Mouse (Mus musculus) hematopoietic stem cell, adult 5-6 weeks (primary cell): Measurements from ENCODE around the gene Tmem120b. TPM values are rescaled to one million over a fixed set of nuclear protein-coding genes. Genes with fewer than 3 reads are reported as not detected.

Source experiments
- ATAC-seq, 2 experiments: fragments of 125-278 bp in 1 of 2; replicated peaks in 1 of 2; 2 replicates each; pipeline ENCODE4 v1.8.0; 2016 to 2017; ENCODE audit warnings: inconsistent platforms in 2 of 2, mild to moderate bottlenecking in 2 of 2, moderate number of reproducible peaks in 2 of 2, low read depth in 1 of 2, moderate TSS enrichment in 1 of 2; ENCODE audit not compliant: low FRiP score in 2 of 2, poor library complexity in 2 of 2, severe bottlenecking in 2 of 2, insufficient read depth in 1 of 2, low TSS enrichment in 1 of 2
- total RNA-seq: library from RNA; stranded (forward); fragments of 172-1452, 232-1000 nt; gene quantifications from 2 replicates; pipeline ENCODE4 v1.2.3, GENCODE M21; 2017

Tmem120b gene
- total RNA-seq, 1 experiment from 2014 or later, result 2.7 TPM

- ATAC-seq, result no peak
Measured at GRCm38 (mm10) chr5:123110296-123110721, 42.1 kb downstream of the Tmem120b start.

- ATAC-seq, result no peak
Measured at GRCm38 (mm10) chr5:123114109-123114508, 45.9 kb downstream of the Tmem120b start.

DNA sequence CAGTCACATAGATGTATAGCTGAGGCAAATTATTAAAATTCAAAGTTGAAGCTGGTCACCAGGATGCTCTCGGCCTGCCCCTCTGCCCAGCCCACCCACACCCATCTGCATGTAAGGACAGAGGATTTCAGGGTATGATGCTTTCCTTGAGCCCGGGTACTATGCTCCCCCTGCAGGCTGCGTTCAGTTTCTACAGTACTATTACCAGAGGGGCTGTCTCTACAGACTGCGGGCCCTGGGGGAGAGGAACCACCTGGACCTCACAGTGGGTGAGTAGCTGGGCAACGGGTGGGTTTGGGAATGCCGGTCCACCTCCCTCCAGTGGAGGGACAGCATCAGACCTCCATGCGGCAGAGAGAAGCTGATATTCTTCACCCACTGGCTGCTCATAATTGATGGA lies 46.7 kb downstream of the Tmem120b start:
- no peak for ATAC-seq

- no peak for ATAC-seq
Measured at GRCm38 (mm10) chr5:123116080-123116479, 47.9 kb downstream of the Tmem120b start.

GRCm38 (mm10) chr5:123117257-123117656 lies 49.0 kb downstream of the Tmem120b start:
- ATAC-seq, result peak; percentile 43 to 62

DNA sequence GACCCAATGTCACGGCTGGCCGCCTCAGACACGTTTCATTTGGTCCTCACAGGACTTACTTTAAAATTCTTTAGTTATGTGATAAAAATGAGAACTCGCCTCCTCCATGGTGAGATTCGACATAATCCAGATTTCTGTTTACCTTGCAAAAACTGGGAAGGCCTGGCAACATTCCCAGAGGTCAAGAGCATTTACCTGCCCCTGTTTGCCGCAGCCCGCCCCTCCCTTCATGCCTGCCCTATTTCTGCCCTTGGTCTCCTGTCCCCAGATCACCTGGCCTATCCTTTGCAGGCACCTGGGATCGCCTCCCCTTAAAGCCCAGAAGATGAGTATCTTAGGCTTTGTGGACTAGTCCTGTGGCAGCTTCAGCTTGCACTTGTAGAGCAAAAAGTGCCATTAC lies 49.6 kb downstream of the Tmem120b start:
- no peak for ATAC-seq

DNA sequence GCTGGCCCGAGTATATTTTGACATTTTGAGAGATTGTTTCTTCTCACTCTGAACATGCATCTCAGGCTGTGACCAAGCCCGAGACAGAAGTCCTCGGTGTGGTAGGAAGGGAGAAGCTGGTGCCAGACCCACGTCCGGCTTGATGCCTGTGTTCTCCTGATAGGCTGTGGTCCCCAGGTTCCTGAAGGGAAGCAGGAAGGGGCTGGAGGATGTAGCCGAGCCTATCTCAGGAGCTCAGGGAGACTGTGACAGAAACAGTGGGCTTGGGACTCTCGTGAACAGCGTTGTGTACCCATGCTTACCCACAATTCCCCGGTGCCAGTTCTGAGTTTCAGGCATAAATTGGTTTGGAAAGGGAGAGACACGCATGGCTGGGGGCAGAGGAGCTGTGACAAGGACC lies 50.6 kb downstream of the Tmem120b start:
- peak; percentile 86 for ATAC-seq

DNA sequence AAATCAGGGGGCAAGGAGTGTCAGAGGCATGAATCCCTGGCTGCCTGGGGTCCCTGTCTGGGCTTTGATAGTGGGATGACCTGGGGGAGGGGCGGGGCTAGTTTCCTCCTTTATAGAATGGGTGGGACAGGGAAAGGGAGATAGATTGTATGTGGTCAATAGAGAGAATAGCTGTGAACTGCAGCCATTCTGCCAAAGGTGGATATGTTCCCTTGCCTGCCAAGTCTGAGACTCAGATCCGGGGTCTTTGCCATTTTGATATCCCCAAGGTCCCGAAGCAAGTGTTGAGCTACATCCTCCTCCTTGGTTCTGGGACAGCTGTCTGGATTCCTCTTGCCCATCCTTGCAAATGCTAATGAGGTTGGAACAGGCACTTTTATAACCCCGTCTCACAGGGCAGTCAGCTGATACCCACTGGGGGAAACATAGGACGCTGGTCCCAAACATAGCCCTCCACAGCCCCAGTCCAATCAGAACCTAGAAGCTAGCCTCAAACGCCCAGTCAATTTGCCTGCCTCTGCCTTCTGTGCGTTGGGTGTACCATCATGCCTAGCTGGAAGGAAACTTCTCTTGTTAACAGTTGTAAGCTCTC lies 52.5 kb downstream of the Tmem120b start:
- no peak for ATAC-seq

GRCm38 (mm10) chr5:123122181-123122580 lies 54.0 kb downstream of the Tmem120b start:
- ATAC-seq, result no peak

GRCm38 (mm10) chr5:123125105-123125504 lies 56.9 kb downstream of the Tmem120b start:
- ATAC-seq, result no peak

- peak; percentile 43 to 57 for ATAC-seq
Measured at GRCm38 (mm10) chr5:123125638-123126406, 57.6 kb downstream of the Tmem120b start.

DNA sequence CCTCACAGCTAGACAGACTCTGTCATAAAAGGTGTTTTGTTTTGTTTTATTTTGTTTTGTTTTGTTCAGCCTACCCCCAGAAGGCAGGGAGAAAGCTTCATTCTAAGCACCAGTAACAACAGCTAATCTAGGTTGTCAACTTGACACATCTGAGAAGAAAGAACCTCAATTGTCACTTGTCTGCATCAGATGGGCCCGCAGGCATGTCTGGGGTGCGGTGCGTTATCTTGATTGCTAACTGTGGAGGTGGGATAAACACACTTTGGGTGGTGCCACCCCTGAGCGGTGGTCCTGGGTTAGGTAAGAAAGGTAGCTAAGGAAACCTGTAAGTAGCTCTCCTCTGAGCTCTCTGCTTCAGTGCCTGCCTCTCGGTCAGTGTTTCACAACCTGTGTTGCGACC lies 58.8 kb downstream of the Tmem120b start:
- ATAC-seq, result no peak

DNA sequence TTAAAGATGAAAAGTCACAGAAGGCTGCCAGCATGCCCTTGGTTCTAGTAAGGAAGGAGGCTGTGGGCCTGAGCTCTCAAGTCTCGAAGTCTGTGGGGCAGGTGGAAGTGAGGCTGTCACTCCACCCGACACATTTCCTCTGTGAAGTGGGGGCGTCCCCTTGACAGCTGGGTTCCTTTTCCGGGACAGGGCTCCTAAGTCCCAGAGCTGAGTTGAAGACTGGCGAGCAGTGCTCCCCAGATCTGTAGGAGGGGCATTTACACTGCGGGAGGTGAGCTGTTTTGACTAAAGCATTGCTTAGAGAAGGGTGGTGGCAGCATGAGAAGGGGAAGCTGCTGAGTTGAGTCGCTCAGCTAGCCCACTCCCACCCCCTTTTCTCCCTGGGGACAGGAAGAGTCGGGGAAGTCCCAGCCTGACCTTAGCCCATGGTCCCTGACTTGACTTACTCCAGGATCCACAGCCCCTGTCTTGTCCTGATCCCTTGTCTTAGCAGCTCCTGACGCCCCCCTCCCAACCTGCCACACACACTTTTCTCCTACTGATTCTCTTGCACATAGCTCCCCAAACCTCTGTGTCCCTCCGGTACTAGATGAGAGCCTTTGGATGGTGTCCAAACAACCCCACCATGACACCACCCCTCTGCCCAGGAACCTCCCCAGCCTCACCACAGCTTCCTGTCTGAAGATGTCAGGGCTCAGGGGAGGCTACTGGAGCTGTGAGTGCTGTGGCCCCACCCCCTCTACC lies 60.4 kb downstream of the Tmem120b start:
- peak; percentile 65 to 72 for ATAC-seq

- no peak for ATAC-seq
Measured at GRCm38 (mm10) chr5:123129170-123129757, 61.0 kb downstream of the Tmem120b start.

DNA sequence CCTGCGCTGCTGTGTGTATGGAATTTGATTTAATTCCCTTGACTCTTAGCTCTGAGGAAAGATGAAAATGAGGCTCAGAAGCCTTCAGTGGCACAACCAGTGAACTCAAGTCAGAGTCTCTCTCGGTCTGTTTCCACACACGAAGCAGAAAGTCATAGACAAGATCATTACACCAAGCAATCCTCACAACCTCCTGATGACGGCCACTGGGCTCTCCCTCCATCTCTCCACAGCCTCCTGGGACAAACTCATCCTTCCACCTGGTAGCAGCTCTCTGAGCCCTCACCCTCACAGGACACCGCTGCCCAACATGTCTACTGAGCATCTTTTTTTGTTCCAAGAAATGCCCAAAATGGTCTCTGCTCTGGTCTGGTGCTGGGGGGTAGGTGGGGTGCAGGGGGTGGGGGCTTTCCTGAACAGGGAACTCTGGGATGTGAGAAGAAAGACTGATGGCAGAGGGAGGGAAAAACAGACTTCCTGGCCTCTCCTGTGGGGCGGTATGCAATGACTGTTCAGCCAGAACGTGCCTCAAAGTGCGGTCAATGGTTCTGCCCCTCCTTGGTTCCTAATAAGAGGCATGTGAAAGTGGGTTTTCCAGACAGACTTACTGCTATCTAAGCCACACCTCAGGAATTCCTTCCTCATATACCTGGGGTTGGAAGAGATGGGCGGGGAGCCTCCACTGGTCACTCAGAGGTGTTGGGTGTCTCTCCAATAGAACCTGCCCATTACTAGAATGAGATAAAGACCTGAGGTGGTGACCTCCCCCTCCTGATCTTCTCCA lies 62.0 kb downstream of the Tmem120b start:
- ATAC-seq, result no peak

DNA sequence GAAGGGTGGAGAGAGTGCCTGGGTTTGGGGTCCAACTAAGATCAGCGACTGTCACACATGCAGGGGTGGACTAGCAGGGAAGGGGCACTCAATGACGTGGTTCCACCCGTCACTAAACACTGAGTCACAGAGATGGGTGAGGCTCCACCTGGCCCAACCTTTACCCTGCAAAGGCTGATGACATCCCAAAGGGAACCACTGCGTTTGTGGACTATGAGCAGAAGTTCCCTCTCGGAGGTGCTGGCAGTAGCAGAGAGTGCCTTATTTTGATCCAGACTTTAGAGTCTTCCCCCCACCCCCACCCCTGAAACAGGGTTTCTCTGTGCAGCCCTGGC lies 62.6 kb downstream of the Tmem120b start:
- ATAC-seq, result no peak

- ATAC-seq, result peak; percentile 44 to 48
Measured at GRCm38 (mm10) chr5:123132308-123133071, 64.3 kb downstream of the Tmem120b start, which contains the start of gene Rhof. Gene Rhof, minus strand, starts transcription at chr5:123132692.
